Mouse (Mus musculus): ENCODE measurements around the gene S100g. TPM values are rescaled to one million over a fixed set of nuclear protein-coding genes. Genes with fewer than 3 reads are reported as not detected.
A peak's percentile ranks its signal among the peaks of the same experiment; 100 is the strongest.

S100g gene
- total RNA-seq (2021) = not detected
- long read RNA-seq, experiment 1 = 0 reads
- long read RNA-seq, experiment 2 = 0 reads

GRCm38 (mm10) chrX:162964383-162964782, at the start of gene S100g:
TSS of gene S100g (minus strand) at chrX:162964599.
- no peak for DNase-seq
- Histone ChIP-seq H3K4me3 (no peak within 1 kb of the TSS), H3K27ac (no peak within 1 kb of the TSS)
- intact Hi-C loops (cut with DNase I) = no loop called here
- no peak for TF ChIP-seq CTCF (IDR thresholded peaks at IDR 0.05)

GRCm38 (mm10) chrX:162992121-162992520, 27.7 kb upstream of the S100g start:
- intact Hi-C loops (cut with DNase I) = no loop called here
- TF ChIP-seq CTCF (IDR thresholded peaks at IDR 0.05) = no peak
- H3K4me3 ChIP-seq = no peak overlapping the region
- no peak for DNase-seq
- H3K27ac ChIP-seq = no peak overlapping the region

GRCm38 (mm10) chrX:162991396-162991795, 27.0 kb upstream of the S100g start:
- intact Hi-C loops (cut with DNase I) = no loop called here
- no peak overlapping the region for H3K27ac ChIP-seq
- TF ChIP-seq CTCF (IDR thresholded peaks at IDR 0.05) = no peak

GRCm38 (mm10) chrX:162986876-162987495, 22.6 kb upstream of the S100g start:
- intact Hi-C loops (cut with DNase I) = no loop called here
- TF ChIP-seq CTCF (IDR thresholded peaks at IDR 0.05) = no peak
- H3K4me3 ChIP-seq = no peak overlapping the region
- H3K27ac ChIP-seq = no peak overlapping the region
- DNase-seq = no peak

More at GRCm38 (mm10) chrX:162991396-162991795, 27.0 kb upstream of the S100g start:
- no peak overlapping the region for H3K4me3 ChIP-seq
- DNase-seq = no peak

GRCm38 (mm10) chrX:162976194-162976593, 11.8 kb upstream of the S100g start:
- TF ChIP-seq CTCF (IDR thresholded peaks at IDR 0.05) = no peak
- no peak for DNase-seq
- intact Hi-C loops (cut with DNase I) = no loop called here
- no peak overlapping the region for H3K4me3 ChIP-seq
- H3K27ac ChIP-seq = no peak overlapping the region

- intact Hi-C loops (cut with DNase I) = no loop called here
- H3K4me3 ChIP-seq = no peak overlapping the region
- TF ChIP-seq CTCF (IDR thresholded peaks at IDR 0.05) = no peak
- DNase-seq = no peak
- H3K27ac ChIP-seq = no peak overlapping the region
These were observed 3.1 kb upstream of the S100g start for GRCm38 (mm10) chrX:162967456-162967855.

- Histone ChIP-seq H3K4me3 (no peak overlapping the region), H3K27ac (no peak overlapping the region)
- no peak for TF ChIP-seq CTCF (IDR thresholded peaks at IDR 0.05)
- intact Hi-C loops (cut with DNase I) = no loop called here
- no peak for DNase-seq
These were observed 559 bp downstream of the S100g start for GRCm38 (mm10) chrX:162963840-162964239.

GRCm38 (mm10) chrX:162957921-162958320, 6.5 kb downstream of the S100g start:
- Histone ChIP-seq H3K4me3 (no peak overlapping the region), H3K27ac (no peak overlapping the region)
- no peak for TF ChIP-seq CTCF (IDR thresholded peaks at IDR 0.05)
- DNase-seq = no peak
- intact Hi-C loops (cut with DNase I) = no loop called here

- DNase-seq = peak; percentile 17
- intact Hi-C loops (cut with DNase I) = no loop called here
- no peak overlapping the region for H3K27ac ChIP-seq
These were observed 14.5 kb downstream of the S100g start for GRCm38 (mm10) chrX:162949811-162950439.

GRCm38 (mm10) chrX:162942027-162942426, 22.4 kb downstream of the S100g start:
- intact Hi-C loops (cut with DNase I) = no loop called here
- TF ChIP-seq CTCF (IDR thresholded peaks at IDR 0.05) = no peak

More at GRCm38 (mm10) chrX:162949811-162950439, 14.5 kb downstream of the S100g start:
- H3K4me3 ChIP-seq = no peak overlapping the region
- peak; percentile 57 for TF ChIP-seq CTCF (IDR thresholded peaks at IDR 0.05)

GRCm38 (mm10) chrX:162931467-162931866, 32.9 kb downstream of the S100g start:
- no peak for TF ChIP-seq CTCF (IDR thresholded peaks at IDR 0.05)
- DNase-seq = no peak
- Histone ChIP-seq H3K27ac (no peak overlapping the region), H3K4me3 (no peak overlapping the region)
- intact Hi-C loops (cut with DNase I) = no loop called here

More at GRCm38 (mm10) chrX:162942027-162942426, 22.4 kb downstream of the S100g start:
- no peak overlapping the region for H3K27ac ChIP-seq
- no peak overlapping the region for H3K4me3 ChIP-seq
- DNase-seq = no peak

GRCm38 (mm10) chrX:162921487-162922125, 42.8 kb downstream of the S100g start:
- no peak overlapping the region for H3K27ac ChIP-seq
- no peak for TF ChIP-seq CTCF (IDR thresholded peaks at IDR 0.05)
- no peak for DNase-seq
- H3K4me3 ChIP-seq = no peak overlapping the region
- intact Hi-C loops (cut with DNase I) = no loop called here

GRCm38 (mm10) chrX:162915697-162916096, 48.7 kb downstream of the S100g start:
- peak; percentile 69 for TF ChIP-seq CTCF (IDR thresholded peaks at IDR 0.05)
- Histone ChIP-seq H3K27ac (no peak overlapping the region), H3K4me3 (no peak overlapping the region)
- intact Hi-C loops (cut with DNase I) = loop anchor here (10.0 kb wide), 1 partner anchor 1149 kb away; no protein-coding TSS in a partner anchor
- DNase-seq = peak; percentile 49

Measured in gastrocnemius, adult 2 months (tissue).